Mouse (Mus musculus): ENCODE data around the gene Cpsf7. TPM values are rescaled to one million over a fixed set of nuclear protein-coding genes. Genes with fewer than 3 reads are reported as not detected.

Cpsf7 gene
- total RNA-seq, 2 experiments from 2014 or later = 36.4 to 88.9 TPM

Other genes with a start within 250 kb of the Cpsf7 start
- gene Dagla, start 220.4 kb upstream of the Cpsf7 start, total RNA-seq (2014; fragmentation: Nextera tagmentation) = 0.26 TPM in 1 of 2 replicates, not detected in the other
- gene Dagla, start 220.4 kb upstream of the Cpsf7 start, total RNA-seq (2017) = not detected in 2 replicates
- not detected in 2 replicates for gene Syt7, start 136.2 kb upstream of the Cpsf7 start, total RNA-seq (2014; fragmentation: Nextera tagmentation)
- not detected in 2 replicates for gene Syt7, start 136.2 kb upstream of the Cpsf7 start, total RNA-seq (2017)
- not detected in 2 replicates for gene Lrrc10b, start 67.8 kb upstream of the Cpsf7 start, total RNA-seq (2014; fragmentation: Nextera tagmentation)
- gene Lrrc10b, start 67.8 kb upstream of the Cpsf7 start, total RNA-seq (2017) = 0.34 TPM in 1 of 2 replicates, not detected in the other
- gene Ppp1r32, start 42.3 kb upstream of the Cpsf7 start, total RNA-seq (2014; fragmentation: Nextera tagmentation) = 1.2 TPM in 1 of 2 replicates, not detected in the other
- not detected in 2 replicates for gene Ppp1r32, start 42.3 kb upstream of the Cpsf7 start, total RNA-seq (2017)
- 42.9 and 44.4 TPM in 2 replicates for gene Sdhaf2, start 876 bp downstream of the Cpsf7 start, total RNA-seq (2014; fragmentation: Nextera tagmentation)
- 48.7 and 58.9 TPM in 2 replicates for gene Sdhaf2, start 876 bp downstream of the Cpsf7 start, total RNA-seq (2017)
- gene Tmem216, start 31.0 kb downstream of the Cpsf7 start, total RNA-seq (2014; fragmentation: Nextera tagmentation) = 30.4 and 39.5 TPM in 2 replicates
- 19.9 and 27.1 TPM in 2 replicates for gene Tmem216, start 31.0 kb downstream of the Cpsf7 start, total RNA-seq (2017)
- 35.1 and 39.7 TPM in 2 replicates for gene Cyb561a3, start 51.9 kb downstream of the Cpsf7 start, total RNA-seq (2014; fragmentation: Nextera tagmentation)
- gene Cyb561a3, start 51.9 kb downstream of the Cpsf7 start, total RNA-seq (2017) = 21.7 and 31.3 TPM in 2 replicates
- gene Tmem138, start 52.1 kb downstream of the Cpsf7 start, total RNA-seq (2014; fragmentation: Nextera tagmentation) = 24.4 and 28.6 TPM in 2 replicates
- gene Tmem138, start 52.1 kb downstream of the Cpsf7 start, total RNA-seq (2017) = 5.8 and 8.1 TPM in 2 replicates
- gene Ddb1, start 80.1 kb downstream of the Cpsf7 start, total RNA-seq (2014; fragmentation: Nextera tagmentation) = 174 and 186 TPM in 2 replicates
- gene Ddb1, start 80.1 kb downstream of the Cpsf7 start, total RNA-seq (2017) = 345 and 427 TPM in 2 replicates
- 12.8 and 13.0 TPM in 2 replicates for gene Tkfc, start 80.4 kb downstream of the Cpsf7 start, total RNA-seq (2014; fragmentation: Nextera tagmentation)
- gene Tkfc, start 80.4 kb downstream of the Cpsf7 start, total RNA-seq (2017) = 5.0 and 7.1 TPM in 2 replicates
- not detected in 2 replicates for gene Vwce, start 108.9 kb downstream of the Cpsf7 start, total RNA-seq (2014; fragmentation: Nextera tagmentation)
- 1.1 TPM in 1 of 2 replicates, not detected in the other for gene Vwce, start 108.9 kb downstream of the Cpsf7 start, total RNA-seq (2017)
- not detected in 2 replicates for gene Pga5, start 152.8 kb downstream of the Cpsf7 start, total RNA-seq (2014; fragmentation: Nextera tagmentation)
- not detected in 2 replicates for gene Pga5, start 152.8 kb downstream of the Cpsf7 start, total RNA-seq (2017)
- 21.1 and 23.8 TPM in 2 replicates for gene Vps37c, start 163.5 kb downstream of the Cpsf7 start, total RNA-seq (2014; fragmentation: Nextera tagmentation)
- 15.3 and 20.0 TPM in 2 replicates for gene Vps37c, start 163.5 kb downstream of the Cpsf7 start, total RNA-seq (2017)
- gene Cd5, start 213.7 kb downstream of the Cpsf7 start, total RNA-seq (2014; fragmentation: Nextera tagmentation) = not detected in 2 replicates
- gene Cd5, start 213.7 kb downstream of the Cpsf7 start, total RNA-seq (2017) = not detected in 2 replicates

Measured in granulocyte monocyte progenitor cell, adult 5-6 weeks (primary cell).